Comparison of ENCODE assay signal across 8 mouse cellular contexts in genomic region chr13:78198871-78199641, GRCm38 (mm10). TPM values are rescaled to one million over a fixed set of nuclear protein-coding genes. Genes with fewer than 3 reads are reported as not detected.
A peak's percentile ranks its signal among the peaks of the same experiment; 100 is the strongest.
DNase-seq lines count a peak whose midpoint lies in the region; ATAC-seq lines count a peak whose summit lies in the region.

No protein-coding gene starts in this region.

- H3K4me1 ChIP-seq in forebrain, embryonic 10.5 days: peaks cover 48% of the 10 kb centered on the region
- H3K4me1 ChIP-seq in hindbrain, embryonic 13.5 days (replicated peaks): peaks cover 13% of the 10 kb centered on the region
- H3K4me1 ChIP-seq in liver, embryonic 11.5 days (replicated peaks; ENCODE audit: control insufficient read depth, insufficient read depth, low read length): no peaks in the 10 kb centered on the region; the same call in 1 of the 2 replicates
- peaks cover 25% of the 10 kb centered on the region for H3K4me1 ChIP-seq in neural tube, embryonic 13.5 days (replicated peaks)

- under 1% methylated on average over 78 of the region's 92 CpGs for WGBS in forebrain, embryonic 10.5 days
- WGBS in hindbrain, embryonic 13.5 days: under 1% methylated on average over 76 of the region's 92 CpGs
- WGBS in liver, embryonic 11.5 days: under 1% methylated on average over 82 of the region's 92 CpGs
- WGBS in neural tube, embryonic 13.5 days: under 1% methylated on average over 82 of the region's 92 CpGs

- peaks cover 25% of the 10 kb centered on the region for H3K36me3 ChIP-seq in forebrain, embryonic 10.5 days (replicated peaks)
- H3K36me3 ChIP-seq in hindbrain, embryonic 13.5 days: peaks cover 8% of the 10 kb centered on the region
- H3K36me3 ChIP-seq in liver, embryonic 11.5 days (ENCODE audit: control insufficient read depth, insufficient read depth, low read length): no peaks in the 10 kb centered on the region
- peaks cover 9% of the 10 kb centered on the region; the same call in 1 of the 2 replicates for H3K36me3 ChIP-seq in neural tube, embryonic 13.5 days

- peak overlapping the region; percentile 96 for H3K9ac ChIP-seq in hindbrain, embryonic 13.5 days
- peak overlapping the region; percentile 56 for H3K9ac ChIP-seq in liver, embryonic 11.5 days (ENCODE audit: low read depth, low read length)
- peak overlapping the region; percentile 100 for H3K9ac ChIP-seq in neural tube, embryonic 13.5 days

- peak; percentile 45 for DNase-seq in ovary, postnatal 10 days (ENCODE audit: low spot score)
- DNase-seq in ovary, postnatal 14 days (ENCODE audit: low spot score): no peak
- peak; percentile 58 for DNase-seq in adrenal gland, postnatal 25 days
- DNase-seq in forebrain, embryonic 10.5 days (ENCODE audit: extremely low spot score, low spot score): peak; percentile 68
- peak; percentile 71 for DNase-seq in liver, embryonic 11.5 days (ENCODE audit: low spot score)
- DNase-seq in spleen, postnatal 14 days (ENCODE audit: low spot score in 2 of 2): no peak

- H3K4me3 ChIP-seq in forebrain, embryonic 10.5 days: peak overlapping the region; percentile 96
- peak overlapping the region; percentile 68 for H3K4me3 ChIP-seq in hindbrain, embryonic 13.5 days
- peak overlapping the region; percentile 71 for H3K4me3 ChIP-seq in liver, embryonic 11.5 days (ENCODE audit: low read depth, low read length)
- peak overlapping the region; percentile 97 for H3K4me3 ChIP-seq in neural tube, embryonic 13.5 days

- ATAC-seq in hindbrain, embryonic 13.5 days (ENCODE audit: low FRiP score): no peak
- 0 out of 2 replicates have a peak, but pooled peaks have one; percentile 1 for ATAC-seq in liver, embryonic 11.5 days (replicated peaks; ENCODE audit: low FRiP score)
- peak; percentile 4; the same call in 1 of the 2 replicates for ATAC-seq in neural tube, embryonic 13.5 days (ENCODE audit: low read depth)

- no peaks in the 10 kb centered on the region for H3K9me3 ChIP-seq in forebrain, embryonic 10.5 days
- no peaks in the 10 kb centered on the region for H3K9me3 ChIP-seq in hindbrain, embryonic 13.5 days
- H3K9me3 ChIP-seq in liver, embryonic 11.5 days (ENCODE audit: control insufficient read depth, low read length): no peaks in the 10 kb centered on the region
- H3K9me3 ChIP-seq in neural tube, embryonic 13.5 days: no peaks in the 10 kb centered on the region

- H3K27me3 ChIP-seq in forebrain, embryonic 10.5 days (ENCODE audit: poor library complexity, severe bottlenecking): peaks cover 45% of the 10 kb centered on the region
- H3K27me3 ChIP-seq in hindbrain, embryonic 13.5 days: no peaks in the 10 kb centered on the region
- H3K27me3 ChIP-seq in liver, embryonic 11.5 days (replicated peaks; ENCODE audit: control insufficient read depth, insufficient read depth, low read length): peaks cover 89% of the 10 kb centered on the region
- no peaks in the 10 kb centered on the region for H3K27me3 ChIP-seq in neural tube, embryonic 13.5 days

- peak overlapping the region; percentile 74 for H3K4me2 ChIP-seq in hindbrain, embryonic 13.5 days
- H3K4me2 ChIP-seq in liver, embryonic 11.5 days: peak overlapping the region; percentile 78
- H3K4me2 ChIP-seq in neural tube, embryonic 13.5 days: peak overlapping the region; percentile 88

- peak overlapping the region; percentile 100 for H3K27ac ChIP-seq in forebrain, embryonic 10.5 days
- H3K27ac ChIP-seq in hindbrain, embryonic 13.5 days: peak overlapping the region; percentile 100
- peak overlapping the region; percentile 94 for H3K27ac ChIP-seq in liver, embryonic 11.5 days (ENCODE audit: low read depth, low read length)
- peak overlapping the region; percentile 100 for H3K27ac ChIP-seq in neural tube, embryonic 13.5 days (replicated peaks)

RNA-seq across cellular contexts. Expression of gene Nr2f1, which starts 0.5 kb away (rescaled TPM):
- 17.5 and 28.8 TPM in 2 replicates for total RNA-seq in adrenal gland, postnatal 25 days (2021)
- 64.9 and 66.1 TPM in 2 replicates for polyA plus RNA-seq in forebrain, embryonic 10.5 days (2016; fragmentation: Nextera tagmentation; extraction: Ambion mirVana)
- 68.9 and 71.3 TPM in 2 replicates for polyA plus RNA-seq in hindbrain, embryonic 13.5 days (2015; fragmentation: Nextera tagmentation; extraction: Ambion mirVana)
- 6.1 and 6.5 TPM in 2 replicates for polyA plus RNA-seq in liver, embryonic 11.5 days (2014; fragmentation: Nextera tagmentation; extraction: Ambion mirVana)
- 46.8 and 47.9 TPM in 2 replicates for polyA plus RNA-seq in neural tube, embryonic 13.5 days (2015; fragmentation: Nextera tagmentation; extraction: Ambion mirVana)

Comparison
In these comparisons a context has a peak if more than half of its experiments do, and no peak if none do; other contexts are left out.
1. DNase-seq: peak in ovary, postnatal 10 days (single experiment), adrenal gland, postnatal 25 days (single experiment), forebrain, embryonic 10.5 days (single experiment) and liver, embryonic 11.5 days (single experiment); none in ovary, postnatal 14 days (single experiment) and spleen, postnatal 14 days (0 of 2).
2. Peak in every context shown above with its lines, with median percentiles within 50 percentile points of each other: H3K27ac ChIP-seq, H3K4me3 ChIP-seq, H3K4me2 ChIP-seq and H3K9ac ChIP-seq.